Mouse (Mus musculus): Measurements from ENCODE around the gene Fam104a. TPM values are rescaled to one million over a fixed set of nuclear protein-coding genes. Genes with fewer than 3 reads are reported as not detected.

Fam104a gene
- polyA plus RNA-seq, 1 experiment: 22.8 TPM

- no peak overlapping the region for H3K9ac ChIP-seq (ENCODE audit: low read depth, poor library complexity, severe bottlenecking)
- H3K27me3 ChIP-seq (ENCODE audit: control insufficient read depth, insufficient read depth, low read length, poor library complexity, severe bottlenecking): no peaks in the 10 kb centered on the region
- peaks cover 25% of the 10 kb centered on the region for H3K36me3 ChIP-seq (ENCODE audit: control insufficient read depth, insufficient read depth, low read length, poor library complexity, severe bottlenecking)
These were observed 9.4 kb downstream of the Fam104a start for GRCm38 (mm10) chr11:113674595-113674994.

DNA sequence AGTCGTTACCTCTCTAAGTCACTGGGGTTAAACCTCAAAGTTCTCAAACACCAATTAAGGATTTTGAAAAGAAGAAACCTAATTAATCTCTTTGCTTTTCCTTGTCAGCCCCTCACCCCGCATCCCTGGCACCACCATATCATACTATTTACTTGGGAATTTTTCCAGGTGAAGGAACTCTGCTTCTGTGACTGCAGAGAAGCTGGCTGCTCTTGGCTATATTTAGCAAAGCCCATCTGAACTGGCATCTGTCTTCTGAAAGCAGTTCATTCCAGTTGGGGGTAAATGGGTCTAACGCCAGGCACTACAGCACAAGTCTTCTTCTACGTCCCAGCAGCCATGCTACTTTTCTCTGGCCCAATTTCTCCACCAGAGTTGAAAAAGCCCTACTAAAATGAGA, 10.3 kb downstream of the Fam104a start:
- TF ChIP-seq EP300 (IDR thresholded peaks at IDR 0.05; ENCODE audit: insufficient read depth, low read depth, low read length) (no peak), POLR2A (IDR thresholded peaks at IDR 0.05; ENCODE audit: insufficient read depth, low read length) (no peak), CTCF (IDR thresholded peaks at IDR 0.05; ENCODE audit: low read depth, low read length) (no peak)
- peaks cover 27% of the 10 kb centered on the region for H3K36me3 ChIP-seq (ENCODE audit: control insufficient read depth, insufficient read depth, low read length, poor library complexity, severe bottlenecking)
- no peak overlapping the region for H3K9ac ChIP-seq (ENCODE audit: low read depth, poor library complexity, severe bottlenecking)
- no peak overlapping the region for H3K27ac ChIP-seq (ENCODE audit: insufficient read depth, low read length)
- H3K4me3 ChIP-seq (ENCODE audit: low read depth, low read length): no peak overlapping the region
- no peaks in the 10 kb centered on the region for H3K9me3 ChIP-seq (replicated peaks; ENCODE audit: control insufficient read depth, insufficient read depth, low read length, poor library complexity, severe bottlenecking)
- H3K4me1 ChIP-seq (ENCODE audit: control insufficient read depth, insufficient read depth, low read length): no peaks in the 10 kb centered on the region
- no peaks in the 10 kb centered on the region for H3K27me3 ChIP-seq (ENCODE audit: control insufficient read depth, insufficient read depth, low read length, poor library complexity, severe bottlenecking)

More at GRCm38 (mm10) chr11:113674595-113674994, 9.4 kb downstream of the Fam104a start:
- Histone ChIP-seq H3K27ac (ENCODE audit: insufficient read depth, low read length) (no peak overlapping the region), H3K9me3 (replicated peaks; ENCODE audit: control insufficient read depth, insufficient read depth, low read length, poor library complexity, severe bottlenecking) (no peaks in the 10 kb centered on the region), H3K4me3 (ENCODE audit: low read depth, low read length) (no peak overlapping the region), H3K4me1 (ENCODE audit: control insufficient read depth, insufficient read depth, low read length) (peaks cover 2% of the 10 kb centered on the region)
- TF ChIP-seq POLR2A (IDR thresholded peaks at IDR 0.05; ENCODE audit: insufficient read depth, low read length): no peak
- TF ChIP-seq EP300 (IDR thresholded peaks at IDR 0.05; ENCODE audit: insufficient read depth, low read depth, low read length): no peak
- no peak for TF ChIP-seq CTCF (IDR thresholded peaks at IDR 0.05; ENCODE audit: low read depth, low read length)

- peaks cover 8% of the 10 kb centered on the region for H3K36me3 ChIP-seq (ENCODE audit: control insufficient read depth, insufficient read depth, low read length, poor library complexity, severe bottlenecking)
- TF ChIP-seq POLR2A (IDR thresholded peaks at IDR 0.05; ENCODE audit: insufficient read depth, low read length): no peak
- TF ChIP-seq CTCF (IDR thresholded peaks at IDR 0.05; ENCODE audit: low read depth, low read length): no peak
- TF ChIP-seq EP300 (IDR thresholded peaks at IDR 0.05; ENCODE audit: insufficient read depth, low read depth, low read length): no peak
- H3K9ac ChIP-seq (ENCODE audit: low read depth, poor library complexity, severe bottlenecking): no peak overlapping the region
- H3K27me3 ChIP-seq (ENCODE audit: control insufficient read depth, insufficient read depth, low read length, poor library complexity, severe bottlenecking): no peaks in the 10 kb centered on the region
- no peak overlapping the region for H3K27ac ChIP-seq (ENCODE audit: insufficient read depth, low read length)
- H3K4me1 ChIP-seq (ENCODE audit: control insufficient read depth, insufficient read depth, low read length): no peaks in the 10 kb centered on the region
- H3K4me3 ChIP-seq (ENCODE audit: low read depth, low read length): no peak overlapping the region
- H3K9me3 ChIP-seq (replicated peaks; ENCODE audit: control insufficient read depth, insufficient read depth, low read length, poor library complexity, severe bottlenecking): no peaks in the 10 kb centered on the region
These were observed 14.2 kb downstream of the Fam104a start for GRCm38 (mm10) chr11:113669711-113670110.

- TF ChIP-seq POLR2A (IDR thresholded peaks at IDR 0.05; ENCODE audit: insufficient read depth, low read length) (no peak), EP300 (IDR thresholded peaks at IDR 0.05; ENCODE audit: insufficient read depth, low read depth, low read length) (no peak), CTCF (IDR thresholded peaks at IDR 0.05; ENCODE audit: low read depth, low read length) (no peak)
- no peak overlapping the region for H3K27ac ChIP-seq (ENCODE audit: insufficient read depth, low read length)
- no peaks in the 10 kb centered on the region for H3K27me3 ChIP-seq (ENCODE audit: control insufficient read depth, insufficient read depth, low read length, poor library complexity, severe bottlenecking)
- no peaks in the 10 kb centered on the region for H3K4me1 ChIP-seq (ENCODE audit: control insufficient read depth, insufficient read depth, low read length)
- H3K9ac ChIP-seq (ENCODE audit: low read depth, poor library complexity, severe bottlenecking): no peak overlapping the region
- H3K4me3 ChIP-seq (ENCODE audit: low read depth, low read length): no peak overlapping the region
- H3K9me3 ChIP-seq (replicated peaks; ENCODE audit: control insufficient read depth, insufficient read depth, low read length, poor library complexity, severe bottlenecking): no peaks in the 10 kb centered on the region
- peaks cover 8% of the 10 kb centered on the region for H3K36me3 ChIP-seq (ENCODE audit: control insufficient read depth, insufficient read depth, low read length, poor library complexity, severe bottlenecking)
These were observed 15.1 kb downstream of the Fam104a start for GRCm38 (mm10) chr11:113668857-113669256.

DNA sequence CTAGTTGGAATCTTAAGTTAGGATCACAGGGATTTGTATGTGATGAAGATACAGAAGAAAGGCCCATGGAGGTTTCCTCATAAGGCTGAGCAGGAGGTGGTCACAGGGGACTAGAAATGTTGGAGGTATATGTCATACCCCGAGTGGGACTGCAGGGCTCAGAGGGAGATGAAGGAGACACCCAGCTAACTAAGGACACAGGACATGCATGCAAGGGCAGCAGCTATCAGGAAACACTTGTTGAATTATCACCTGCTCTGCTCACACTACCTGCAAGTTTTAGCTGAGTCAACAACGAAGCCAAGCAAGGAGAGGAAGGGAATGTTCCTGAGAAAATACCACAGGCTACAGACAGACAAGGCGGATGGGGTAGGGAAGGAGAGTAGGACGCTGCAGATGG, 16.3 kb downstream of the Fam104a start:
- Histone ChIP-seq H3K9me3 (replicated peaks; ENCODE audit: control insufficient read depth, insufficient read depth, low read length, poor library complexity, severe bottlenecking) (no peaks in the 10 kb centered on the region), H3K36me3 (ENCODE audit: control insufficient read depth, insufficient read depth, low read length, poor library complexity, severe bottlenecking) (peaks cover 15% of the 10 kb centered on the region), H3K4me1 (ENCODE audit: control insufficient read depth, insufficient read depth, low read length) (no peaks in the 10 kb centered on the region), H3K27ac (ENCODE audit: insufficient read depth, low read length) (no peak overlapping the region), H3K9ac (ENCODE audit: low read depth, poor library complexity, severe bottlenecking) (no peak overlapping the region), H3K27me3 (ENCODE audit: control insufficient read depth, insufficient read depth, low read length, poor library complexity, severe bottlenecking) (no peaks in the 10 kb centered on the region), H3K4me3 (ENCODE audit: low read depth, low read length) (no peak overlapping the region)
- TF ChIP-seq EP300 (IDR thresholded peaks at IDR 0.05; ENCODE audit: insufficient read depth, low read depth, low read length) (no peak), POLR2A (IDR thresholded peaks at IDR 0.05; ENCODE audit: insufficient read depth, low read length) (no peak), CTCF (IDR thresholded peaks at IDR 0.05; ENCODE audit: low read depth, low read length) (no peak)

DNA sequence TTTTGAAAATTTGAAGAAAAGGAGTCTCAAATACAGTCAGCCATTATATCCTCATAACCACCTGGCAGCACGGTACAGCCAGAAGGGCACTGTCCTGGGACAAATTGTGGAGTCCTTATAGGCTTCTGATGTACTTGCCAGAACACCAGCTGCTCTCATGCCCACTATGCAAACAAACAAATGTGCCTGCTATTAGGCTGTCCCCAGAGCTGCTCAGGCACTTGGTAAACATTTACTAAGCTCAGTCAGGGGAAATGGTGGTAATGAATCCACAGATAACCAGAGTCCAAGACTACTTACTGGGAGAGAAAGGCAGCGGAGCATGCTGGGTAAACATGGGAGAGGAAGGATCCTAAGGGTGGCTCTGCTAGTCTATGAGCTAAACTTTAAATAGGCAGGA, 16.8 kb downstream of the Fam104a start:
- H3K27ac ChIP-seq (ENCODE audit: insufficient read depth, low read length): no peak overlapping the region
- peaks cover 18% of the 10 kb centered on the region for H3K36me3 ChIP-seq (ENCODE audit: control insufficient read depth, insufficient read depth, low read length, poor library complexity, severe bottlenecking)
- H3K9me3 ChIP-seq (replicated peaks; ENCODE audit: control insufficient read depth, insufficient read depth, low read length, poor library complexity, severe bottlenecking): no peaks in the 10 kb centered on the region
- no peak overlapping the region for H3K9ac ChIP-seq (ENCODE audit: low read depth, poor library complexity, severe bottlenecking)
- no peaks in the 10 kb centered on the region for H3K27me3 ChIP-seq (ENCODE audit: control insufficient read depth, insufficient read depth, low read length, poor library complexity, severe bottlenecking)
- H3K4me3 ChIP-seq (ENCODE audit: low read depth, low read length): no peak overlapping the region
- H3K4me1 ChIP-seq (ENCODE audit: control insufficient read depth, insufficient read depth, low read length): no peaks in the 10 kb centered on the region
- TF ChIP-seq POLR2A (IDR thresholded peaks at IDR 0.05; ENCODE audit: insufficient read depth, low read length) (no peak), EP300 (IDR thresholded peaks at IDR 0.05; ENCODE audit: insufficient read depth, low read depth, low read length) (no peak), CTCF (IDR thresholded peaks at IDR 0.05; ENCODE audit: low read depth, low read length) (no peak)
